Mouse (Mus musculus) testis, adult 2 months (tissue): ENCODE data around the gene Muc5ac.

Source experiments
- CTCF ChIP-seq: fragments of 200-500 bp; IDR thresholded peaks from 2 replicates; pipeline ENCODE4 v1.5.1; 2012; ENCODE audit warnings: low read depth, mild to moderate bottlenecking, inconsistent platforms, low read length, moderate library complexity; ENCODE audit not compliant: control insufficient read depth, insufficient read depth, insufficient replicate concordance
- POLR2A ChIP-seq: fragments of 200-500 bp; IDR thresholded peaks from 2 replicates; pipeline ENCODE4 v1.6.1; 2012; ENCODE audit warnings: low read depth, mild to moderate bottlenecking, inconsistent platforms, low read length, moderate library complexity; ENCODE audit not compliant: control insufficient read depth

- TF ChIP-seq POLR2A (no peak), CTCF (no peak)
Measured at GRCm38 (mm10) chr7:141752513-141752912, 36.3 kb upstream of the Muc5ac start.
